ENCODE assay signal across 18 mouse cellular contexts in the genomic region with DNA sequence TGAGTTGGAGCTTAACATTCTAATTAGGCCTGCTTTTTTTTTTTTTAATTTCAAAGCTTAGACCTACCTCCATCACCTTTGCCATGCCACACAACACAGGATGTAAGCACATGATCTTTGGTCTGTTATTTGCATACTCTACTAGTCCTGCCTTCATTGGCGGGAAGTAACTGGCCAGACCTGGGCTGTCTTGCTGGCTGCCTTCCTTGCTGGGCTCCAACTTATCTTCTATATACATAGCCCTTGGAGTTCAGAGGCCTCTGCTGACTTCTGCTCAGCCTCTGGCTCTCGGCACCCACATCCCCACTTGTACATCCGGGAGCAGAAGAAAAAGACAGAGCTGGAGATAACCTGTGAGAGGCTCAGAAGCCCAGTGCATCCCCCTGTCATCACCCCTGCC. TPM values are rescaled to one million over a fixed set of nuclear protein-coding genes. Genes with fewer than 3 reads are reported as not detected.
"Had no signal": no experiment of that assay in that cellular context is flagged by ENCODE, and none has a peak within 500 bp of the region (broad histone marks: within the 10 kb centered on the region; RNA-seq: fewer than 3 reads in every experiment).

No protein-coding gene starts in this region.

- H3K4me1 ChIP-seq: limb, embryonic 15.5 days; lung, embryonic 15.5 days; megakaryocyte, embryonic 14.5 days; midbrain, embryonic 15.5 days; neural tube, embryonic 12.5 days; stomach, embryonic 15.5 days had no signal

- H3K9me3 ChIP-seq: limb, embryonic 15.5 days; lung, embryonic 15.5 days; megakaryocyte, embryonic 14.5 days; midbrain, embryonic 15.5 days; neural tube, embryonic 12.5 days; stomach, embryonic 15.5 days had no signal

- ATAC-seq: midbrain, embryonic 15.5 days had no signal

- H3K9ac ChIP-seq: limb, embryonic 15.5 days; lung, embryonic 15.5 days; midbrain, embryonic 15.5 days; neural tube, embryonic 12.5 days; stomach, embryonic 15.5 days had no signal

- H3K4me2 ChIP-seq: limb, embryonic 15.5 days; lung, embryonic 15.5 days; midbrain, embryonic 11.5 days; midbrain, embryonic 15.5 days; neural tube, embryonic 12.5 days; stomach, embryonic 15.5 days had no signal

- H3K36me3 ChIP-seq: limb, embryonic 15.5 days; lung, embryonic 15.5 days; midbrain, embryonic 15.5 days; neural tube, embryonic 12.5 days; stomach, embryonic 15.5 days had no signal

- H3K4me3 ChIP-seq: limb, embryonic 15.5 days; lung, embryonic 15.5 days; megakaryocyte, embryonic 14.5 days; midbrain, embryonic 15.5 days; neural tube, embryonic 12.5 days; stomach, embryonic 15.5 days had no signal

- H3K27me3 ChIP-seq: lung, embryonic 15.5 days; midbrain, embryonic 15.5 days; neural tube, embryonic 12.5 days; stomach, embryonic 15.5 days had no signal

- DNase-seq: kidney, adult 11 months; kidney, adult 9 months; kidney, postnatal 36 days; layer of hippocampus, adult 9-11 months; layer of hippocampus, postnatal 36 days; lung, postnatal 14 days; spleen, adult 18-20 months; thymus, adult 2 months; thymus, postnatal 36 days had no signal

- H3K27ac ChIP-seq: kidney, postnatal 0 days; limb, embryonic 15.5 days; lung, embryonic 15.5 days; macrophage; midbrain, embryonic 15.5 days; neural tube, embryonic 12.5 days; stomach, embryonic 15.5 days had no signal

RNA-seq across cellular contexts. Expression of a gene that starts 47.0 kb away (rescaled TPM):
- polyA plus RNA-seq: macrophage had no signal
